ENCODE assay signal across 8 mouse cellular contexts in the genomic region with DNA sequence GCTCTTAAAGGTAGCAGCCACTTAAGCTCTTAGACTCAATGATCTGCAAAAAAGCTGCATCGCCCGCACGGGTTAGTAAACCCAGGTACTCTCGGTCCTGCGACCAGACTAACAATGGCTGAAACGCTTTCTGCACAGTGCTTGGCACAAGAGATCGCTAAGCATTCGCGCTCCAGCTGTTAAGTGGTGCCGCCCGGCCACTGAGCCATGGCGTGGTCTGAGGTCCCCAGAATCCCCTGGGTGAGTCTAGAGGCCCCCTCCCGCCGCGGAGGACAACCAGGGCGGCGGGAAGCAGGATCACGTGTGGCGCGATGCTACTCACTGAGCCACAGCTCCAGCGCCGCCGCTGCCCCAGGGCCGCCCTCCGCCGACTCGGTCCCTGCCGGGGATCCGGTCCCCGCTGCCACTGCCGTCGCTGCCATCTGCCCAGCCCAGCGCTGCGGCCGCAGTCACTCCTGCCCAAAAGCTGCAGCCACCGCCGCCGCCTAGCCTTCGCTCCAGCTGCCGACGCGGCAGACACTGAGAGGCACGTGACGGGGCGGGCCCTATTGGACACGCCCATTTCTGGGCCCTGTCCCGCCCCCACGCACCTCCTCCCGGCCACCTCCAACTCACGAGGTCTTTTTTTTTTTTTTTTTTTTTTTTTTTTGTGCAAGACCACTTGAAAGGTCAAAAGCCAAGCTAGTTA. TPM values are rescaled to one million over a fixed set of nuclear protein-coding genes. Genes with fewer than 3 reads are reported as not detected.
DNase-seq lines count a peak whose midpoint lies in the region; ATAC-seq and TF ChIP-seq lines count a peak whose summit lies in the region.

Gene Gga2, minus strand, starts transcription at position 556 of the 688 bp plus-strand sequence.

- peaks cover 12% of the 10 kb centered on the region for H3K4me1 ChIP-seq in hindbrain, postnatal 0 days (ENCODE audit: insufficient read depth, low read length)
- peaks cover 62% of the 10 kb centered on the region for H3K4me1 ChIP-seq in megakaryocyte, embryonic 14.5 days

- peak within 1 kb of the TSS; percentile 75 for H3K4me2 ChIP-seq in hindbrain, postnatal 0 days (ENCODE audit: low read depth, low read length)

- intact Hi-C loops in gastrocnemius, adult 2 months (cut with DNase I) = no loop called here

- no peak for TF ChIP-seq CTCF in gastrocnemius, adult 2 months (IDR thresholded peaks at IDR 0.05)
- TF ChIP-seq CTCF in hindbrain, postnatal 0 days (IDR thresholded peaks at IDR 0.05; ENCODE audit: low read depth) = no peak

- ATAC-seq in hindbrain, postnatal 0 days = peak; percentile 90

- no peaks in the 10 kb centered on the region for H3K9me3 ChIP-seq in hindbrain, postnatal 0 days (ENCODE audit: low read length)
- no peaks in the 10 kb centered on the region for H3K9me3 ChIP-seq in megakaryocyte, embryonic 14.5 days

- peak; percentile 74 for DNase-seq in WW6 (ENCODE audit: low read depth, low spot score)
- DNase-seq in cerebellum, postnatal 4 days (ENCODE audit: low spot score in 2 of 2) = peak; percentile 70 to 89
- DNase-seq in gastrocnemius, adult 2 months = peak; percentile 93
- peak; percentile 95 for DNase-seq in hindbrain, postnatal 0 days (ENCODE audit: low spot score)
- DNase-seq in left cerebral cortex, adult 8-10 months (ENCODE audit: low spot score in 2 of 2) = peak; percentile 70 to 81
- DNase-seq in right cerebral cortex, postnatal 10 days (ENCODE audit: low spot score in 2 of 2) = peak; percentile 91 to 94
- peak; percentile 88 for DNase-seq in urinary bladder, postnatal 25 days (ENCODE audit: low spot score)

- no peaks in the 10 kb centered on the region for H3K36me3 ChIP-seq in hindbrain, postnatal 0 days (ENCODE audit: insufficient read depth, low read length)
- H3K36me3 ChIP-seq in megakaryocyte, embryonic 14.5 days (replicated peaks; ENCODE audit: low read length) = peaks cover 9% of the 10 kb centered on the region

- H3K4me3 ChIP-seq in gastrocnemius, adult 2 months = peak within 1 kb of the TSS; percentile 83
- H3K4me3 ChIP-seq in hindbrain, postnatal 0 days (ENCODE audit: low read length) = peak within 1 kb of the TSS; percentile 86
- peak within 1 kb of the TSS; percentile 98 for H3K4me3 ChIP-seq in megakaryocyte, embryonic 14.5 days (replicated peaks)

- 0% methylated on average over 46 of the region's 50 CpGs for WGBS in hindbrain, postnatal 0 days

- peak within 1 kb of the TSS; percentile 88 for H3K27ac ChIP-seq in gastrocnemius, adult 2 months
- peak within 1 kb of the TSS; percentile 93 for H3K27ac ChIP-seq in hindbrain, postnatal 0 days

- peak within 1 kb of the TSS; percentile 86 for H3K9ac ChIP-seq in hindbrain, postnatal 0 days (replicated peaks; ENCODE audit: low read length)

- no peaks in the 10 kb centered on the region for H3K27me3 ChIP-seq in hindbrain, postnatal 0 days (ENCODE audit: insufficient read depth, low read length)
- no peaks in the 10 kb centered on the region for H3K27me3 ChIP-seq in megakaryocyte, embryonic 14.5 days (replicated peaks)

RNA-seq across cellular contexts. Expression of gene Gga2, which starts in this region (rescaled TPM):
- total RNA-seq in gastrocnemius, adult 2 months (2021) = 10 to 100 TPM; 12.2 to 13.5 TPM
- 24.3 and 37.5 TPM in 2 replicates for total RNA-seq in hindbrain, postnatal 0 days (2014; rRNA removed)
- polyA plus RNA-seq in hindbrain, postnatal 0 days (2015; fragmentation: Nextera tagmentation; extraction: Ambion mirVana) = 21.4 and 21.5 TPM in 2 replicates
- 10 to 100 TPM; 30.4 to 37.7 (median 35.3) TPM for total RNA-seq in left cerebral cortex, adult 8-10 months (2022)
- polyA plus RNA-seq in megakaryocyte, embryonic 14.5 days (2012; ENCODE audit: insufficient read depth, low replicate concordance) = 32.9 and 40.9 TPM in 2 replicates

Comparison
In these comparisons a context has a peak if more than half of its experiments do, and no peak if none do; other contexts are left out.
1. Peak in every context shown above with its lines: DNase-seq, ATAC-seq, H3K4me3 ChIP-seq and H3K27ac ChIP-seq.